Mouse (Mus musculus): ENCODE results near the gene Csad.

DNA sequence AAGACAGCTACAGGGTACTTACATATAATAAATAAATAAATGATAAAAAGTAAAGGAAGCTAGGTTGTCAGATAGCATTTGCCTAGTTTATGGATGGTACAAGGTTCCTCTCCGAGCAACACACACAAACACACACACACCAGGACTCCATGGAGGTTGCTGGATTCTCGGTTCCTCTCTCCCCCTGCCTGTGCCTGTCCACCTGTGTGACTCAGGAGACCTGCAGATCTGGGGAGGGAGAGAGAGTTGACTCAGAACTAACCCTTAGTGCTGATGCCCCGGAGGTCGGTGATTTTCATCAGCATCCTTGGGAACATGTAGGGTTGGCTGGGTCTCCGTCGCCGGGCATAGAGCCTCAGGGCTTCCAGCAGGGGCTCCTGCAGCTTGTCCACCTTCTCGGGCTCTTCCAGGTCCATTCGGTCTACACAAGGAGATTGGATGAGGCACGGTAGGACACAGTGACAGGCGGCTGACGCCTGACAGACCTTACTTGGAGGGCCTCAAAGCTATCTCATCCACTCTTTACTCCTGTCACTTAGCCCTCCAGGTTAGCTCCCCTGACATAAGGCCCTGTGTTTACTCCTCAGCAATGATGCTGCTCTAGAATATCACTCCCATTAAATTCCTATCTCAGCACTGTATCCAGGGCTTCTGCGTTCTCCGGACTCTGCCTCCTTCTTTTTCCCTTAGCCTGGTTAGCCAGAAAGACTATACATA lies 34.2 kb upstream of the Csad start:
- TF ChIP-seq CTCF (IDR thresholded peaks at IDR 0.05; ENCODE audit: borderline replicate concordance, insufficient read depth, low read length) (no peak), POLR2A (IDR thresholded peaks at IDR 0.05; ENCODE audit: low read depth, low read length) (no peak)
